Mouse (Mus musculus): ENCODE measurements around the gene Fam162a. TPM values are rescaled to one million over a fixed set of nuclear protein-coding genes. Genes with fewer than 3 reads are reported as not detected.
"Not testable (repeated sequence)": the region's sequence is repeated elsewhere in the genome, so short reads cannot be mapped to it uniquely, and the experiment has no call there.

The Fam162a gene
- 351 and 357 TPM in 2 replicates for polyA plus RNA-seq (2016; fragmentation: Nextera tagmentation; extraction: Ambion mirVana)

GRCm38 (mm10) chr16:36071450-36072379, at the start of gene Fam162a, which contains the start of gene Ccdc58:
Fam162a (minus strand) TSS chr16:36071594.
Ccdc58 (plus strand) TSS chr16:36071685.
- H3K4me3 ChIP-seq = peak within 1 kb of the TSS; percentile 83
- H3K9me3 ChIP-seq = no peaks in the 10 kb centered on the region
- H3K27me3 ChIP-seq (replicated peaks; ENCODE audit: low read depth, poor library complexity, severe bottlenecking) = no peaks in the 10 kb centered on the region
- peaks cover 30% of the 10 kb centered on the region for H3K4me1 ChIP-seq
- H3K36me3 ChIP-seq (replicated peaks) = peaks cover 26% of the 10 kb centered on the region
- under 1% methylated on average over 81 of the region's 81 CpGs for WGBS
- H3K27ac ChIP-seq (replicated peaks) = peak within 1 kb of the TSS; percentile 98
- DNase-seq (ENCODE audit: low spot score) = peak; percentile 94

- not testable (repeated sequence) for H3K4me1 ChIP-seq; H3K9me3 ChIP-seq; H3K27ac ChIP-seq (replicated peaks); H3K27me3 ChIP-seq (replicated peaks; ENCODE audit: low read depth, poor library complexity, severe bottlenecking); H3K4me3 ChIP-seq; DNase-seq (ENCODE audit: low spot score); H3K36me3 ChIP-seq (replicated peaks)
- 94% methylated on average over 6 of the region's 6 CpGs for WGBS
Observed at GRCm38 (mm10) chr16:36115751-36116150, 44.4 kb upstream of the Fam162a start.

GRCm38 (mm10) chr16:36111486-36111885, 40.1 kb upstream of the Fam162a start:
- not testable (repeated sequence) for DNase-seq (ENCODE audit: low spot score); H3K4me3 ChIP-seq; H3K9me3 ChIP-seq; H3K27me3 ChIP-seq (replicated peaks; ENCODE audit: low read depth, poor library complexity, severe bottlenecking); H3K36me3 ChIP-seq (replicated peaks); H3K27ac ChIP-seq (replicated peaks); H3K4me1 ChIP-seq

- no peaks in the 10 kb centered on the region for H3K27me3 ChIP-seq (replicated peaks; ENCODE audit: low read depth, poor library complexity, severe bottlenecking)
- H3K36me3 ChIP-seq (replicated peaks) = no peaks in the 10 kb centered on the region
- H3K9me3 ChIP-seq = no peaks in the 10 kb centered on the region
- H3K4me3 ChIP-seq = no peak overlapping the region
- 82% methylated on average over 1 of the region's 1 CpGs for WGBS
- H3K27ac ChIP-seq (replicated peaks) = no peak overlapping the region
- H3K4me1 ChIP-seq = no peaks in the 10 kb centered on the region
- no peak for DNase-seq (ENCODE audit: low spot score)
Observed at GRCm38 (mm10) chr16:36102211-36102610, 30.8 kb upstream of the Fam162a start.

GRCm38 (mm10) chr16:36101526-36101925, 30.1 kb upstream of the Fam162a start:
- no peak for DNase-seq (ENCODE audit: low spot score)
- no peaks in the 10 kb centered on the region for H3K27me3 ChIP-seq (replicated peaks; ENCODE audit: low read depth, poor library complexity, severe bottlenecking)
- 82% methylated on average over 1 of the region's 1 CpGs for WGBS

GRCm38 (mm10) chr16:36097813-36098499, 26.6 kb upstream of the Fam162a start:
- H3K36me3 ChIP-seq (replicated peaks); H3K9me3 ChIP-seq; H3K27me3 ChIP-seq (replicated peaks; ENCODE audit: low read depth, poor library complexity, severe bottlenecking); H3K4me1 ChIP-seq; DNase-seq (ENCODE audit: low spot score); H3K27ac ChIP-seq (replicated peaks); H3K4me3 ChIP-seq: not testable (repeated sequence)
- WGBS = 93% methylated on average over 12 of the region's 12 CpGs

More at GRCm38 (mm10) chr16:36101526-36101925, 30.1 kb upstream of the Fam162a start:
- Histone ChIP-seq H3K36me3 (replicated peaks) (no peaks in the 10 kb centered on the region), H3K4me1 (no peaks in the 10 kb centered on the region), H3K4me3 (no peak overlapping the region), H3K27ac (replicated peaks) (no peak overlapping the region), H3K9me3 (no peaks in the 10 kb centered on the region)

- H3K9me3 ChIP-seq = no peaks in the 10 kb centered on the region
- H3K27me3 ChIP-seq (replicated peaks; ENCODE audit: low read depth, poor library complexity, severe bottlenecking) = no peaks in the 10 kb centered on the region
- H3K36me3 ChIP-seq (replicated peaks) = peaks cover 35% of the 10 kb centered on the region
- no peaks in the 10 kb centered on the region for H3K4me1 ChIP-seq
- WGBS = 83% methylated on average over 3 of the region's 3 CpGs
- no peak for DNase-seq (ENCODE audit: low spot score)
- no peak overlapping the region for H3K4me3 ChIP-seq
- H3K27ac ChIP-seq (replicated peaks) = no peak overlapping the region
Observed at GRCm38 (mm10) chr16:36094079-36094478, 22.7 kb upstream of the Fam162a start.

GRCm38 (mm10) chr16:36090785-36091509, 19.6 kb upstream of the Fam162a start:
- Histone ChIP-seq H3K36me3 (replicated peaks) (peaks cover 65% of the 10 kb centered on the region), H3K4me3 (no peak overlapping the region), H3K4me1 (no peaks in the 10 kb centered on the region), H3K27me3 (replicated peaks; ENCODE audit: low read depth, poor library complexity, severe bottlenecking) (no peaks in the 10 kb centered on the region), H3K9me3 (no peaks in the 10 kb centered on the region), H3K27ac (replicated peaks) (no peak overlapping the region)
- no peak for DNase-seq (ENCODE audit: low spot score)
- 92% methylated on average over 11 of the region's 11 CpGs for WGBS

- Histone ChIP-seq H3K27ac (replicated peaks) (no peak overlapping the region), H3K4me1 (no peaks in the 10 kb centered on the region), H3K27me3 (replicated peaks; ENCODE audit: low read depth, poor library complexity, severe bottlenecking) (no peaks in the 10 kb centered on the region), H3K9me3 (no peaks in the 10 kb centered on the region), H3K4me3 (no peak overlapping the region), H3K36me3 (replicated peaks) (peaks cover 74% of the 10 kb centered on the region)
- 85% methylated on average over 8 of the region's 8 CpGs for WGBS
- DNase-seq (ENCODE audit: low spot score) = no peak
Observed at GRCm38 (mm10) chr16:36089850-36090616, 18.6 kb upstream of the Fam162a start.

GRCm38 (mm10) chr16:36089065-36089464, 17.7 kb upstream of the Fam162a start:
- Histone ChIP-seq H3K4me3 (no peak overlapping the region), H3K36me3 (replicated peaks) (peaks cover 84% of the 10 kb centered on the region), H3K27ac (replicated peaks) (no peak overlapping the region), H3K4me1 (no peaks in the 10 kb centered on the region), H3K27me3 (replicated peaks; ENCODE audit: low read depth, poor library complexity, severe bottlenecking) (no peaks in the 10 kb centered on the region), H3K9me3 (no peaks in the 10 kb centered on the region)
- WGBS = 88% methylated on average over 7 of the region's 7 CpGs
- DNase-seq (ENCODE audit: low spot score) = no peak

- Histone ChIP-seq H3K27ac (replicated peaks) (no peak overlapping the region), H3K36me3 (replicated peaks) (peaks cover 96% of the 10 kb centered on the region), H3K4me1 (no peaks in the 10 kb centered on the region), H3K27me3 (replicated peaks; ENCODE audit: low read depth, poor library complexity, severe bottlenecking) (no peaks in the 10 kb centered on the region), H3K4me3 (no peak overlapping the region), H3K9me3 (no peaks in the 10 kb centered on the region)
- 87% methylated on average over 4 of the region's 4 CpGs for WGBS
- no peak for DNase-seq (ENCODE audit: low spot score)
Observed at GRCm38 (mm10) chr16:36087846-36088245, 16.5 kb upstream of the Fam162a start.

GRCm38 (mm10) chr16:36079916-36080315, 8.5 kb upstream of the Fam162a start:
- H3K9me3 ChIP-seq = no peaks in the 10 kb centered on the region
- WGBS = 97% methylated on average over 3 of the region's 3 CpGs
- no peaks in the 10 kb centered on the region for H3K4me1 ChIP-seq
- no peak overlapping the region for H3K27ac ChIP-seq (replicated peaks)
- DNase-seq (ENCODE audit: low spot score) = no peak
- no peaks in the 10 kb centered on the region for H3K27me3 ChIP-seq (replicated peaks; ENCODE audit: low read depth, poor library complexity, severe bottlenecking)
- no peak overlapping the region for H3K4me3 ChIP-seq
- H3K36me3 ChIP-seq (replicated peaks) = peaks cover 36% of the 10 kb centered on the region

All from embryonic facial prominence, embryonic 10.5 days (tissue).